Mouse (Mus musculus) kidney, adult 18-20 months (tissue): Measurements from ENCODE around the gene Tbc1d22a.

Source experiments
- DNase-seq: peaks from one replicate; pipeline ENCODE4 v3.0.0; 2021

The Tbc1d22a gene

GRCm38 (mm10) chr15:86239068-86239467 lies 24.8 kb downstream of the Tbc1d22a start:
- no peak for DNase-seq

DNA sequence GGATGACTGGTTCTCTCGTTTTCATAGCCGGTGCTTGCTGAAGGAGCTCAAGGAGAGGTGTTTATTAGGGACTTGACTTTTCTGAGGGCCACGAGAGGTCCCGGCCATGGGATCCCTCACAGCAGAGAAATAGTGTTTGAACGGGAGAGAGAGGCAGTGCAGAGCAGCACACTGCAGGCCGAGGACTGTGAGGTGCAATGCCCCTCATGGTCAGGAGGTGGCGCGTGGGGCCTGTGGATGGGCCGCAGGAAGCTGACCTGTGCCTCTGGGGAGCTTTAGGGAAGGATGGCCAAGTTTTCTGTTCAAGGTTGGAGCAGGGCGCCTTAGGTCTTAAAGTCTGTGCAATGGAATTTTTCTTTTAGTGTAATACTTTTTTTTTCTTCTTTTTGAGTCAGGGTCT lies 25.5 kb downstream of the Tbc1d22a start:
- DNase-seq, result peak; percentile 75

DNA sequence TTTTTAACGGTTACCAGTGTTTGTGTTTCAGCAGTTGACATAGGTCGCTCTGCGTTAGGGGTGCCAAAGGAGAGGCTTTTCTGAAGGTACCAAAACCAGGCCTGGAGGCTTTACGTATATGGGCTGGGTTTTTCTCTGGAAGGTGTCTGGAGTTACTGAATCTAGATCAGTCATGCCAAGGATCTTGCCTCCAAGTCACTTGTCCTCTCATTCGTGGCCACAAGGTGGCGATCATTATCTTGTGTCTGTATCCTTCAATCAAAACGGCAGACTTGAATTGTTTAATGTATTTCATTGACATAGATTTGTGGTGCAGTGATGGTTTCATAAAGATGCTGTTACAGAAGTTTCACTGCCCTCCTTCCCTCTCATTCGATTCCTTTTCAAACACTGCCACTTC lies 29.4 kb downstream of the Tbc1d22a start:
- peak; percentile 77 for DNase-seq

DNA sequence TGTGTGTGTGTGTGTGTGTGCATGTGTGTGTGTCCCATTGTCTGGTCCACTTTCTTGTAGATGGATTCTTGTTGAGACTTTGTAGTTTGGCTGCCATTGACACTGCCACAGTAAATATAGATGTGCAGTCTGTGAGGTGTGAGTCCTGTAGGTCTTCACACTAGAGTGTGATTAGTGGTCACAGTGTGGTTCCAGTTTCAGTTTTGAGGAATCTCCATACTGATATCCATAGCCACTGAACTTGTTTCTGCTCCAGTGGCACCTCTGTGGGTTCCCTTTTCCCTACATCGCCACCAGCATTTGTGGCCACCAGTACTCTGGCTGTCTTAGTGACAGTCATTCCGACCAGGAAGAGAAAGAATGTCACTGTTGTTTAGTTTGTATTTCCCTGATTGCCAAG lies 30.1 kb downstream of the Tbc1d22a start:
- DNase-seq, result no peak

GRCm38 (mm10) chr15:86250269-86250668 lies 36.0 kb downstream of the Tbc1d22a start:
- DNase-seq, result peak; percentile 43

DNA sequence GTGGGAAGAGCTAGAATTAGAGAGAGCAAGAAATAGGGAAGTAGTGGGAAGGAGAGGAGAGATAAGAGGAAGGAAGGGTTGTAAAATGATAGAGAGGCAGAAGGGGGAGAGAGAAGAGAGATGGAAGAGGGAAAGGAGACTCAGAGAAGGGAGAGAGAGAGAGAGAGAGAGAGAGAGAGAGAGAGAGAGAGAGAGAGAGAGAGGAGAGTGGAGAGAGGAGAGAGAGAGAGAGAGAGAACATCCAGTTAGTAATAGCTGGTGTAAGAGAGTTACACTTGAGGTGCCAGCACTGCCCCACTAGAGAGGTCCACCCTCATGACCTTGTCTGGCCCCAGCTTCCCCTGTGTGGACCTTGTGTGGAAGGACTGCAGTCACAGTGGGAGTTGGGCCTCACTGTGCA lies 37.9 kb downstream of the Tbc1d22a start:
- no peak for DNase-seq

DNA sequence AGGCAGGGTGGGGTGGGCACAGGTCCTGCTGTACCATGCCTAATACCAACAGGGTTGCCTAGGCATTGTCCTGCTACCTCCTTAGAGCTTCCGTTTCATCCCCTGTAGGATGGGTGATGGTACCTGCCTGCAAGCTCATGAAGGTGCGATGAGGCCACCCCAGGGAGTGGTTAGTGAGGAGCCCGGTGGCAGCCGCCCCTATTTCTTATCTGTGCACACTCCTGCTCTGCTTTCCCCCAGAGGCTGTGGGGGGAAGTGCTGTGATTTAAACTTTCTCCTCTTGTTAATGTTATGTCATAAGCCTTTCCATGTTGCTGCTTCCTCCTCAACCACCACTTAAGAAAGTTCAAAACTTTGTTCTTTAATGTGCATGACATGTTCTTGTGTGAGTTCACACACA lies 38.4 kb downstream of the Tbc1d22a start:
- no peak for DNase-seq

- no peak for DNase-seq
Observed at GRCm38 (mm10) chr15:86253411-86253810, 39.2 kb downstream of the Tbc1d22a start.

GRCm38 (mm10) chr15:86256201-86256600 lies 41.9 kb downstream of the Tbc1d22a start:
- DNase-seq, result no peak

- no peak for DNase-seq
Observed at GRCm38 (mm10) chr15:86256728-86257179, 42.5 kb downstream of the Tbc1d22a start.

GRCm38 (mm10) chr15:86257916-86258685 lies 43.8 kb downstream of the Tbc1d22a start:
- no peak for DNase-seq

DNA sequence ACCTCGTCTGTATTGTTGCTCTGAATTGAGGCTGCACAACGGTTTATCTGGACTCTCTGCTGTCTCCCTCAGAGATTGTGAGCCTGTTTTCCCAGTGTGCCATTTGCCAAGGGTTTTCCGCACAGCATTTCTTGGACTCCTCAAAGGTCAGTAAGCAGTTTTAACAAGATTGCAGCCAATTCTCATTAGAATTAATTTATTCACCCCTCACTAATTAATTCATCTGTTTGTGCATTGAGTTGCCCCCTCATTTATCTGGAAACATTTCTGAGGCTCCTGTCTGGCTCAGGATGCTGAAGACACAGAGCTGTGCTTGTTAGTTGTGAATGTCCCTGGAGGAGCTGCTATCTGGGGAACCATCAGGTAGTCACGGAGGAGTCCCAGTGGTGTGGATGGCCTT lies 45.0 kb downstream of the Tbc1d22a start:
- DNase-seq, result no peak

DNA sequence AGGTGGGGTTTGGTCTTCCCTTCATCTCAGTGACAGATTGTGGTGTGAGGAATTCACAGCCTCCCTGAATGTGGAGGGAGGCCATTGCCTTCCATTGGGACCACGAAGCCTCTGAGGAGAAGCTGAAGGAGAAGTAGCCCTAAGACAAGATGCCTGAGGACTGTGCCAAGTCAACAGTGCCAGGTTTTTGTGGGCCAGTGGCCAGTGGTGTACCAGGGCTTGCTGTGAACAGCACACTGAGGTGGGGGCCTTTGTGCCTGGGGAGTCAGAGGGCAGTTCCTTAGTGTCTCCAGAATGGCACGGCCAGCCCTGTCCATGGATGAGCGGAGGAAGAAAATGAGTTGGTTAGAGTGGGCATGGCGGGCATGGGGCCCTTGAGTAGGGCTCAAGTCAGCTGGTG lies 45.9 kb downstream of the Tbc1d22a start:
- no peak for DNase-seq

GRCm38 (mm10) chr15:86264389-86264788 lies 50.1 kb downstream of the Tbc1d22a start:
- DNase-seq, result no peak

DNA sequence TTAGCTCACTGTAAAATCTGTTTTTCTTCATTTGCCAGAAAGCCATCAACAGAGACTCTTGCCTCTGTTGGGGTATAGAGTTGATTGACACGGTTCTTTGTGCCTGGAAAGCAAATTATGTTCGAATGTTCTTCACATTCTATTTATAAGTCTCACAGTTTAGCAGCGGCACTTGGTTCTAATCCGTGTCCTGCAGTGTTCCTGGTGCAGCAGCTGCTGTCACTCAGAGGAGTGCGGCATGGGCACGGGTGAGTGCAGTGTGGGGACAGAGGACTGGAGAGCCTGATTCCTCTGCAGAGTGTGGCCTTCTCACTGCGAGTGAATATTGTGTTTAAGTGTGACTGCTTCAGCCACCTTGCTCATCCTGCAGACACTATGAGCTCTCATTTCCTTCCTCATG lies 50.5 kb downstream of the Tbc1d22a start:
- DNase-seq, result no peak

DNA sequence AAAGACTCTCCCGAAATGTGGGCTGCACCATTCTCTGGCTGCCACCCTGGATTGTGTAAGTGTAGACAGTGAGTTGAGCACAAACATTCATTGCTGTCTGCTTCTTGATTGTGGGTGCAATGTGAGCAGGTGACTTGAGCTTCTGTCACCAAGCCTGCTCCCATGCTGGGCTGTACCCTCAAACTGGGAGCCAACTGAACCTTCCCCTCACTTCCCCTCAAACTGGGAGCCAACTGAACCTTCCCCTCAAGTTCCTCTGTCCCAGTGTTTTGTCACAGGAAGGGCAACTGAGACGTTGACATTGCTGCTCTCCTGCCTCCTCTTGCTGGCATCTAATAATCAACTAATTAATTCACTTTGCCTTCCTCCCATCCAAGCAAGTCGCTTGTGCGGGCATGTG lies 52.7 kb downstream of the Tbc1d22a start:
- DNase-seq, result no peak

GRCm38 (mm10) chr15:86268526-86268925 lies 54.3 kb downstream of the Tbc1d22a start:
- no peak for DNase-seq

- DNase-seq, result no peak
Observed at GRCm38 (mm10) chr15:86275754-86276153, 61.5 kb downstream of the Tbc1d22a start.

GRCm38 (mm10) chr15:86276538-86277264 lies 62.4 kb downstream of the Tbc1d22a start:
- DNase-seq, result no peak

GRCm38 (mm10) chr15:86277428-86277827 lies 63.2 kb downstream of the Tbc1d22a start:
- DNase-seq, result no peak

- no peak for DNase-seq
Observed at GRCm38 (mm10) chr15:86279059-86279974, 65.1 kb downstream of the Tbc1d22a start.

GRCm38 (mm10) chr15:86280137-86280536 lies 65.9 kb downstream of the Tbc1d22a start:
- DNase-seq, result no peak

DNA sequence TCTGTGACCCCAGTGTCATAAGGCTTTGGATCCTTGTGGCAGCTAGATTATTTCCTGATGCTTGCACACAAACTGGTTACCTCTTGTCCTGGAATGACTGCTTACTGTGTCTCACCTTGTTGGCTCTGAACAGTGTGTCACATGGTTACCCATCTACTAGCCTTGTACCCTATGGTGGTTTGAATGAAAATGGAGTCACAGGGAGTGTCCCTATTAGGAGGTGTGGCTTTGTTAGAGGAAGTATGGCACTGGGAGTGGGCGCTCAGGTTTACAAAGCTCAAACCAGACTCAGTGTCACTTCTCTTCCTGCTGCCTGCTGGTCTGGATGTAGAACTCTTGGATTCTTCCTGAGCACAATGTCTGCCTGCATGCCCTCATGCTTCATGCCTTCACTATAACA lies 69.0 kb downstream of the Tbc1d22a start:
- DNase-seq, result no peak
